Mouse (Mus musculus) C2C12 (cell line): ENCODE measurements around the gene Abhd2. TPM values are rescaled to one million over a fixed set of nuclear protein-coding genes. Genes with fewer than 3 reads are reported as not detected.

Source experiments
- H3K27me3 ChIP-seq: one replicate; pipeline ENCODE4 v1.6.1; 2011; ENCODE audit not compliant: control insufficient read depth, insufficient read depth, insufficient read length
- H3K36me3 ChIP-seq: one replicate; pipeline ENCODE4 v1.6.1; 2011; ENCODE audit not compliant: control insufficient read depth, insufficient read depth
- H3K4me3 ChIP-seq: one replicate; pipeline ENCODE4 v1.5.1; 2011; ENCODE audit warnings: mild to moderate bottlenecking, control low read depth; ENCODE audit not compliant: poor library complexity, insufficient read depth, severe bottlenecking
- H3K79me2 ChIP-seq: one replicate; pipeline ENCODE4 v1.6.1; 2011; ENCODE audit not compliant: control insufficient read depth, insufficient read depth
- H3K79me3 ChIP-seq: one replicate; pipeline ENCODE4 v1.6.1; 2011; ENCODE audit warnings: low read depth, control low read depth
- H3ac ChIP-seq: one replicate; pipeline ENCODE3; 2011; ENCODE audit warnings: low read depth; ENCODE audit not compliant: control insufficient read depth, insufficient read length
- CEBPB ChIP-seq: IDR thresholded peaks from one replicate; pipeline ENCODE4 v1.6.1; 2011; ENCODE audit warnings: low read depth, mild to moderate bottlenecking, control low read depth, moderate library complexity
- CTCF ChIP-seq: IDR thresholded peaks from one replicate; pipeline ENCODE4 v1.5.1; 2011; ENCODE audit not compliant: control insufficient read depth, insufficient read depth, insufficient read length
- FOSL1 ChIP-seq: IDR thresholded peaks from one replicate; pipeline ENCODE4 v1.8.0; 2011; ENCODE audit warnings: mild to moderate bottlenecking, low read length; ENCODE audit not compliant: poor library complexity, insufficient read depth, severe bottlenecking
- MAX ChIP-seq: IDR thresholded peaks from one replicate; pipeline ENCODE4 v1.6.1; 2011; ENCODE audit warnings: mild to moderate bottlenecking, control low read depth
- MYOD1 ChIP-seq: IDR thresholded peaks from one replicate; pipeline ENCODE4 v1.6.1; 2011; ENCODE audit warnings: low read depth; ENCODE audit not compliant: control insufficient read depth, insufficient read length
- MYOG ChIP-seq: IDR thresholded peaks from one replicate; pipeline ENCODE4 v1.6.1; 2011; ENCODE audit not compliant: control insufficient read depth, insufficient read length; ENCODE audit errors: extremely low read depth
- USF1 ChIP-seq: IDR thresholded peaks from one replicate; pipeline ENCODE4 v1.6.1; 2011; ENCODE audit warnings: low read depth, mild to moderate bottlenecking, control low read depth, moderate library complexity
- polyA plus RNA-seq: library from polyadenylated mRNA; unstranded; fragments of >200 nt; fragmentation: generic; extraction: Trizol; gene quantifications from one replicate; pipeline ENCODE4 v1.2.1, GENCODE M21; 2012; ENCODE audit warnings: missing spikeins

The Abhd2 gene
- polyA plus RNA-seq, 1 experiment, result 28.3 TPM

GRCm38 (mm10) chr7:79394666-79395065 is 121.7 kb downstream of the Abhd2 start:
- TF ChIP-seq MYOD1, result no peak
- no peak for TF ChIP-seq CEBPB
- no peak for TF ChIP-seq MYOG
- TF ChIP-seq FOSL1, result no peak
- no peak for TF ChIP-seq CTCF
- TF ChIP-seq USF1, result no peak
- no peak for TF ChIP-seq MAX
- Histone ChIP-seq H3K36me3 (peaks cover 6% of the 10 kb centered on the region), H3K79me3 (peaks cover 3% of the 10 kb centered on the region), H3K4me3 (no peak overlapping the region), H3K79me2 (peaks cover 7% of the 10 kb centered on the region), H3ac (no peak overlapping the region), H3K27me3 (no peaks in the 10 kb centered on the region)

GRCm38 (mm10) chr7:79395186-79395585 is 122.2 kb downstream of the Abhd2 start:
- H3K4me3 ChIP-seq, result no peak overlapping the region
- no peak for TF ChIP-seq CEBPB

GRCm38 (mm10) chr7:79397446-79397963 is 124.5 kb downstream of the Abhd2 start:
- no peak for TF ChIP-seq MYOG
- TF ChIP-seq USF1, result no peak
- TF ChIP-seq MAX, result no peak
- no peak for TF ChIP-seq CTCF
- TF ChIP-seq MYOD1, result no peak
- no peak for TF ChIP-seq FOSL1
- TF ChIP-seq CEBPB, result no peak
- peaks cover 6% of the 10 kb centered on the region for H3K36me3 ChIP-seq
- H3ac ChIP-seq, result no peak overlapping the region
- no peaks in the 10 kb centered on the region for H3K27me3 ChIP-seq
- H3K4me3 ChIP-seq, result no peak overlapping the region
- peaks cover 3% of the 10 kb centered on the region for H3K79me3 ChIP-seq
- peaks cover 6% of the 10 kb centered on the region for H3K79me2 ChIP-seq

More at GRCm38 (mm10) chr7:79395186-79395585, 122.2 kb downstream of the Abhd2 start:
- no peak overlapping the region for H3ac ChIP-seq
- H3K36me3 ChIP-seq, result peaks cover 6% of the 10 kb centered on the region
- H3K79me2 ChIP-seq, result peaks cover 7% of the 10 kb centered on the region
- H3K79me3 ChIP-seq, result peaks cover 3% of the 10 kb centered on the region
- H3K27me3 ChIP-seq, result no peaks in the 10 kb centered on the region

GRCm38 (mm10) chr7:79398426-79398825 is 125.4 kb downstream of the Abhd2 start:
- Histone ChIP-seq H3ac (no peak overlapping the region), H3K27me3 (no peaks in the 10 kb centered on the region)
- TF ChIP-seq MYOD1 (no peak), MYOG (no peak), CEBPB (no peak), USF1 (no peak), FOSL1 (no peak), CTCF (no peak), MAX (no peak)

GRCm38 (mm10) chr7:79398971-79399370 is 126.0 kb downstream of the Abhd2 start:
- TF ChIP-seq CEBPB, result no peak
- TF ChIP-seq MYOD1, result no peak
- no peak for TF ChIP-seq MYOG
- Histone ChIP-seq H3K36me3 (peaks cover 6% of the 10 kb centered on the region), H3K4me3 (no peak overlapping the region), H3K79me2 (no peaks in the 10 kb centered on the region), H3K27me3 (no peaks in the 10 kb centered on the region), H3K79me3 (no peaks in the 10 kb centered on the region), H3ac (no peak overlapping the region)

More at GRCm38 (mm10) chr7:79398426-79398825, 125.4 kb downstream of the Abhd2 start:
- H3K79me2 ChIP-seq, result no peaks in the 10 kb centered on the region
- H3K79me3 ChIP-seq, result no peaks in the 10 kb centered on the region
- no peak overlapping the region for H3K4me3 ChIP-seq
- peaks cover 6% of the 10 kb centered on the region for H3K36me3 ChIP-seq

- TF ChIP-seq FOSL1 (no peak), MYOG (no peak), MYOD1 (no peak), CTCF (no peak), CEBPB (no peak), USF1 (no peak), MAX (no peak)
- H3ac ChIP-seq, result no peak overlapping the region
These were observed 127.3 kb downstream of the Abhd2 start for GRCm38 (mm10) chr7:79400296-79400695.

More at GRCm38 (mm10) chr7:79400296-79400695, 127.3 kb downstream of the Abhd2 start:
- Histone ChIP-seq H3K4me3 (no peak overlapping the region), H3K36me3 (peaks cover 6% of the 10 kb centered on the region), H3K27me3 (no peaks in the 10 kb centered on the region), H3K79me2 (no peaks in the 10 kb centered on the region), H3K79me3 (no peaks in the 10 kb centered on the region)
